Mouse (Mus musculus): ENCODE results near the gene Ankrd7.
"Not testable (repeated sequence)": the region's sequence is repeated elsewhere in the genome, so short reads cannot be mapped to it uniquely, and the experiment has no call there.

Gene Ankrd7

DNA sequence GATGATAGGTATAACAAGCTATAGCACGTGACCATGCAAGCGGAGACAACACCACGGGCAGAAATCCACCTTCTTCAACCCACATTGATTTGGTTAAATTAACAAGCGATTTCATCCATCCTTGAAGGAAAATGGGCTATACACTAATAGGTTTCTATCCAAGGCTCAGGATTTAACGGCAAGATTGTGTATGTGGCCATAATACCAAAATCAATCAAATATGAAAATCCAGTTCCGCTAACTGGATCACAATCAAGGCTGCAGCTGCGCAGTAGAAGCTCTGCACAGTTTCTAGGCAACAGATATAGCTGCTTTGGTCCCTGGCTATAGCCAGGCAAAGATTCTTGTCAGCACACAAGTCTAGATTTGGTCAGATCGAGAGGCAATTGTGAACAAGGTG is at the start of gene Ankrd7:
Ankrd7 (plus strand) TSS at position 301 of the 400 bp plus-strand sequence.
- no peak for DNase-seq (ENCODE audit: low spot score)

DNA sequence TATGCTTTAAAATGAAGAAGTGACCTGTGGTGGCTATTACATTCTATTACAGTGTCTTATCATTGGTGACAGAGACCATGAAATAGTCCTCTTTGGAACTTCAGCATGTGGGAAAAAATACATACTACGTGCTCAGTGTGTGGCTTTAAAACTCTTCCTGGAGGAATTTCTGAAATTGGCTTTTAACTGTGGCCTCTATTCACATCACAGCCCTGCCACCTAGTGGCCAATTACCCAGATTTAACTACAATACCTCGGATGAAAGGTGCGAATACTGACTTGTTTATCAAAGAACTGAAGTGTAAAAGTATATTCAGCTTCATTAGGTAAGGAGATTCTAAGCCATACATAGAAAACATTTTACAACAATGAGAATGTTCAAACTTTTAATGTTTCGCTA is 46.8 kb upstream of the Ankrd7 start:
- DNase-seq (ENCODE audit: low spot score): peak; percentile 18

DNA sequence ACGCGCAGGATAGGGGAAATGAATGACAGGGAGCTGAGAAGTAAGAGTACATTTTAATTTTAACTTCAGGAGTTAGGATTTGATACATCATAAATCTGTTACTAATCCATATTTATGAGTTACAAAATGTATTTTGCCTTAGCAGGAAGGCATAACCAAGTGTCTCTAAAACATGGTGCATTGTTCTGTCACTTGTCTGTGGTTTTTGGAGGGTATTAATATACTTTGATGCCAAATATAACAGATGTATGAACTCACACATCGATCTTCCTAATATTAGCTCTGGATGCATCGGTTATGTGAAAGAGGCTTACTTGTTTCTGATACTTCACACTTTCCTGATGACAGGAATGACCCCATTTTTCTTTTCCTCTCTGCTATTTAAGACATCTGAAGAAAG is 45.9 kb upstream of the Ankrd7 start:
- no peak for DNase-seq (ENCODE audit: low spot score)

DNA sequence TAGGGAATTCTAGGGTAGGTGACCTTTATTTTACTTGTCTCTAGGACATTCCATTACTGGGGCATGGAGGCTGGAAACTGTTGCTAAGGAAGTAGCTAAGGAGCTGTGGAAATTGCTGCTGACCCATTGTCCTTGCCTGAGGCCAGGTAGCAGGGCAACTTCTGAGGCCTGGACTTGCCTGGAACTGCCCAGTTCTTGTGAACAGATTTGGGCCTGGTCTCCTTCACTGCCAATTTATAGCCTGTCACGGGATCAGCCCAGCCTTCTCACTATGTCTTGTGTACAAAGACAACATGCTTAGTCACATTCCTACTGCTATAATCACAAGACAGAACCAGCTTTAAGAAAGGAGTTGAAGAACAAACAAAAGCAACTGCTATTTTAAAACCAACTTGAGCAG is 43.3 kb upstream of the Ankrd7 start:
- DNase-seq (ENCODE audit: low spot score): no peak

DNA sequence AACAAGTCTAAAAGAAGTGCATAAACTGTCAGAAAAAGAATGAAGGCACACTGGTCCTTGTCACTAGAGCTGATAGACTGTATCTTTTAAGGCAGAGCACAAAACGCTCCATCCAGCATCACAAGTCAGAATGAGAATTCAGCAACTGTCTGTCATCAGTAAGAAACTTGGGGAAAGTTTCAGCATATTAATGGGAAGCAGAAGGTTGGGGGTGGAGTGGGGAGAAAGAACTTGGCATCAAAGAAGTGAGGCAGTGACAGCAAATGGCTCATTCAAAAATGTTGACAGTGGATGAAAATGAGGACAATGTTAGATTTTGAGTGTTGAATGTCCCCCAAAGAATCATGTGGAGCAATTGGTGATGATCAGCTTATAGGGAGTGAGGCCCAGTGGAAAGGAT is 33.2 kb upstream of the Ankrd7 start:
- no peak for DNase-seq (ENCODE audit: low spot score)

DNA sequence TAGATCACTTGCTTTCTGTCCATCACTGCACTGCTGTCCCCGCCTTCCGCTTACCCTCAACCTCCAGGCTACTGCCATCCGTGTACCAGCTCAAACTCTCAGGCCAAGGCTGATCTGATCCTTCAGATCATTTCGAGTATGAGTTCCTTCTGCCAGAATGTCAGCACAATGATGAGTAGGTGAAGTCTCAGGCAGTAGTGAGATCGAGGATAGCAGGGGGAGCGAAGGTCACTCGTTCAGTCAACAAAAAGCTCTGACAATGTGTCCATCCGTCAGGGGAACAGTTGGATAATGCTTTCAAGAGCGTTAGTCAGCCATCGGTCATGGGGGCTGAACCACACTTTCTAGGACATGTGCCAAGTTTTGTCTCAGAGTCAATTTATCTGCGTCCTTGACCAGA is 21.6 kb upstream of the Ankrd7 start:
- DNase-seq (ENCODE audit: low spot score): not testable (repeated sequence)

DNA sequence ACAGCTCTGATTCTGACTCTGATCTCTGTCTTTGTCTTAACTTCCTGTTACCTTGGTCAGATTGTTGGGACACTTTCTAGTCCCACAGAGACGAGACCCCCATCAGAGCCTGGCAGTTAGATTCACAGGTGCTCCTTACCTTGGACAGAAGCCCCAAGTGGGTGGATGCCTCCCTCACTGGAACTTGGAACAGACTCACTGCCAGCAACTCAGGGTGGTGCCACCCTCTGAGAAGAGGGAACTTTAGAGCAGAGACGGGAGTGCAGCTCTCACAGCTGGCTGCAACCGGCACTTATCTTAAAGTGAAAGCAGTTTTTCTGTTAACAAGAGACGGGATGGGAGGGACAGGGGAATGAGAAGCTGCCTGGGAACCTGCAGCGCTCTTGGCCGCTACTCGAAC is 20.5 kb upstream of the Ankrd7 start:
- DNase-seq (ENCODE audit: low spot score): not testable (repeated sequence)

DNA sequence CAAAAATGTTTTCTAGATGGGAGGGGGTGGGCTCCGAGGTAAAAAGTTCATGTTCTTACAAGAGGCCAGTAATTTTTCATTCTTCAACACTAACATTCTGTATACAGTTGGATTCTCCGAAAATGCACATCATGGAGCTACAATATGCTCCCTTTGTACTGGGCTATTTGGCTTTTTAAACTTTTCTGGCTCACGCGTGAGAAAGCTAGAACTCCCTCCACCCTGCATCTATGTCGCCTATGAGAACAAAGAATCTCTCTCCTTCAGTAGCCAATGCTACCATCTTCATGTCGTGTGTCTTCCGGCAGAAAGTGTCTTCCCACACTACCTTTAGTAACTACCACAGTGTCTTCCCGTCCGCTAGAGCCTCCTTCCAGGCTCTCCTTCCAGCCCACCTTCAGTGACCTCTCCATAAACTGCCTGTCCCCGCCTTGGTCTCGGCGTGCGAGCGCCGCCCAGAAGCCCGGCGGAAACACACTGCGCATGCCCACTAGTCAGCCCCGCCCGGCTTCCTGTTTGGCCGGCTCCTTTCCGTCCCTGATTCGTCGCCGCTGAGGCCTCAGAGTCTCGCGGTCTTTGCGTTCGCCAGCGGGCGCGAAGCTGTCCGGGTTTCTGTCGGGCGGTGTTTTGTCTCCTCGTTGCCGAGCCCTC is 17.9 kb upstream of the Ankrd7 start, which contains the start of gene Lsm8:
Lsm8 (plus strand) TSS at position 529 of the 651 bp plus-strand sequence.
- DNase-seq (ENCODE audit: low spot score): peak; percentile 98

DNA sequence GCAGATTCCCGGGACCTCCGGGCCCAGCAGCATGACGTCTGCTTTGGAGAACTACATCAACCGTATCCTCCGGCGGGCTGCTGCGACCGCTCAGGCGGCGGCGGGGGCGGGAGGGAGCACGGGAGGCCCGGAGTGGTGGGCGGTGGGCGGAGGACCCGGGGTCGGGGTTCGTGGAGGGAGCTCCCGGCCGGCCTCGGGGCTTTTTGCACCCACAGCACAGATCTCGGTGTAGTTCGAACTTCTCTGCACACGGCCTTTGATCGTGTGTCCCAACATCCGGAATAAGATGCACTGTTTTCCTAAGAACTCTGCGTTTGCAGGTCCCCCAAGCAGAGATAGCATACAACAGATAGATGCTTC is 17.4 kb upstream of the Ankrd7 start:
- DNase-seq (ENCODE audit: low spot score): no peak

DNA sequence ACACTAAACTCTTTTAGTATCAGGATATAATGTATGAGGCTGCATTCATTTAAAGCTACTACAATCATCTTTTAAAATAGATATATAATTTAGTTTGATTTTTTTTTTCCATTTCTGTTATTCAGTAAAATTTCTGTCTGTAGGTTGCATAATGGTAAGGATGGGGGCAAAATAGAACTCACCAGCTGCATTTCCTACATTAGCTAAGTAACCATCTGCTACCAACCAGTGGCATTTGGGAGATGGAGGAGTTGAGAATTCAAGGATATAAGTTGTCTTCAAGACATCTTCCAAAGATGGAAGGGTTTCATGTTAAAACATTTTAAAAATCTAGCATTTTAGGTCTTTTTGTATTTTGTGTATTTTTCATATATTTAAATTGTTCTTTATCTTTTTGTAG is 10.8 kb upstream of the Ankrd7 start:
- DNase-seq (ENCODE audit: low spot score): no peak

DNA sequence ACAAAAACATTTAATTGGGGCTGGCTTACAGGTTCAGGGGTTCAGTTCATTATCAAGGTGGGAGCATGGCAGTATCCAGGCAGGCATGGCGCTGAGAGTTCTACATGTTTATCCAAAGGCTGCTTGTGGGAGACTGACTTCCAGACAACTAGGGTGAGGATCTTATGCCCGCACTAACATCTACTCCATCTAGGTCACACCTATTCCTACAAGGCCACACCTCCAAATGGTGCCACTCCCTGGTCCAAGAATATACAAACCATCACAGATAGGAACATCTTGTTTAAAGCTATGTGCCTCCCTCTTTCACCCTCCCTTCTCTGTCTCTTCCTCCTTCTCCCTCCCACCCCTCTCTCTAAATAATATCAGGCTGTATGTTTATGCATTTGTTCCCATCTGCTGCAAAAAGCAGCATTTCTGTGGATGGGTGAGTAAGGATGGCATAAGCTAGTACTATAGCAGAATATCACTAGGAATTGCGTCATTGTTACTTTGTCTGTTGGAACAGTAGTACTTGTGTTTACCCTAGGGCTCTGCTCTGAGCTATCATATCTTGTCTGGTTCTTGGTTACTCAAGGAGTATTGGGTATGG is 9.5 kb upstream of the Ankrd7 start:
- DNase-seq (ENCODE audit: low spot score): no peak

DNA sequence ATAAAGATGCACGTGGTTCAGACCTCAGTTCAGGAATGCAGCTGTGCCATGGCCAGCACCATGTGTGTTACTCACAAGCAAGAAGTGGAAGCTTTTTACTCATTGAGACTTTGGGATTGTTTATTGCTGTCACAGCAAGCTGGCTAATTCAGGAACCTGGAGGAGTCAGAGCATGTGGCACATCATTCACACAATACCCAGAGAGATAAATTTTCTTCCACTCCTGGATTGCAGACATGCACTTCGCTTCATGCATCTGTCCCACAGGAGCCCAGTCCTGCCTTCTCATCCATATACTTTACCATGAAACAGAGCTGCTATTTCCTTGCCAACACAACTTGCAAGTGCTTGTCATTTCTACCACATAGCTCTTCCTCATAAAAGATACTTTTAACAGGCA is 22.9 kb downstream of the Ankrd7 start:
- DNase-seq (ENCODE audit: low spot score): no peak

DNA sequence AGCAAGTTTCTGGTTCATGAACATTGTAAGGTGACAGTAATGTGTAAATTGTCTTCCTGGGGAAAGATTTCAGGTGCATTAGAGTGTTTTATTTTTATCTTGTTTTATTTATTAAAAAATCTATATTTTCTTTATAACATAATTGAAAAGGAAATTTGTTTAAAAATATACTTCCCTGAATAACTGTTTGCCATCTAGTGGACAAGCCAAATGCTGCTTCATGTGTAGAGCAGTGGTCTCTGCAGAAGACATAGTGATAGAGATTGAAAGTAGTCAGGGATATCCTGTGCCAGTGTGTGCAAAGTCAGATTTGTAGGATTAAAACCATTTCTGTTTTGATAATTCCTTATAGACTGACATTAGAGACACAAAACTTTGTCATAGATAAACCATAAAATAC is 28.0 kb downstream of the Ankrd7 start:
- DNase-seq (ENCODE audit: low spot score): no peak

DNA sequence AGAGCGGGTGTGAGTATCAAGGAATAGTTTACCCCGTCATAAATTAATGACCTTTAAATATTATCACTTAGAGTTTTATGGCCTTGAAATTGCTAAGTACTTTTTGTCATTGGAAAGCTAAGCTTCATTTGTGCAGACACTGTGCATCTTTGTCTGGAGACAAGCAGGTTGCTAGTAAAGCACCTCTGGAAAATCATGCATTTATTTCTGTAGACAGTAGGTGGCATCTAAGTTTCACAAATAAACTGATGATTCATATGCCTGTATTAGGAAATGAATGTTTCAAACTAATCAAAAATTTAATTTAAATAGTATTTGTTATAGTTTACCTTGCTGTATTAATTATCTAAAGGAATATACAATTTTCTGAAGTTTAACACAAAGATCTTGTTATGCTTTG is 41.1 kb downstream of the Ankrd7 start:
- DNase-seq (ENCODE audit: low spot score): no peak

DNA sequence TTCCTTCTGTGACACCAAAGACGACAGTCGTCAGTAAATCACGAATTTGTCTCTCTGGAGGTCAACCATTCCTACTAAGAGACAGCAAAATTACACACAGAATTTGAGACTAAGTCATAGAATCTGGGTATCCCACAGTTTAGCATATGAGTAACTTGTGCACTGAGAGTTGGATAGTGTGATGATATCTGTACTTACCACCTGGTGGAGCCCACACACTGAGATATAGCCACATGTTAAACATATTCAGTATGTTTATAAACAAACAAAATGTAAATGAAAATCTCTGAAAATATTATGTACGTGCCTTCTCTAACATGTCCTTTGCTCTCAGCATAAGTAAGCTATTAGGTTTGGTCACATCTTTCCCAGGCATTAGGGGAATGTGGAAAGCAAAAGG is 47.1 kb downstream of the Ankrd7 start:
- DNase-seq (ENCODE audit: low spot score): no peak

DNA sequence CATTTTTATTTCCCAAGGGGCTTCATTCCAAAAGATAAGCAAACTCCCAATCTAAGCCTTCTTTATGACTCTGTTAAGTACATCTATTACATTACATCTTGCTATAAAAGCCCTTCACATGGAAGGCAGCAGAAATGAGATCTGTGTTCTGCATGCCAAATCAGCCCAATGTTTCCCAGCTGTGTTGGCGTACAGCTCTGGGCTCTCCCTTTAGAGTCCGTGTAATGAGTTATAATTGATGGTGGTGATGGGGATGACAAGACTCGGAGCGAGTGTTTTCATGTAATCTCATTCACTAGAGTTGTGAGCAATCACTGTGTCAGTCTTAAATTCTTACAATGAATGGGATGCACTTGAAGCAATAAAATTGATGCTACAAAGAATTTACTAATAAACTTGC is 49.9 kb downstream of the Ankrd7 start:
- DNase-seq (ENCODE audit: low spot score): no peak

DNA sequence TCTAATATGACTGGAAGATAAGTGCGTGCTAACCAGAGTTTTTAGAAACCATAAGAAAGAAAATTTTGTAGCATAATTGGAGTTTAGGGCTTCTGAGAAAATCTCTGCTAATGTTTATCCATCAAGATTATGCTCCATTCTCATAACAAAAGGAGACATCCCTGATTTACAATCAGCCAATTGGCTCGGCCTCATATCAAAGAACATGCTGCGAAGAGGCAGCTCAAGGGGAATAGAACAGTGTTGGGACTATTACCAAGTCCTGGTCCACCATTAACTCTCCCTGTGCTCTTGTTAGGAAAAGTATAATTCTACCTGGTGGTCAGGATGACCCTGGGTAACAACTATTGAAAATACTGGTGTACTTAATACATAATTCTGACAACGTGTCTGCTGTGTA is 50.4 kb downstream of the Ankrd7 start:
- DNase-seq (ENCODE audit: low spot score): no peak
